Mouse (Mus musculus): ENCODE data around the gene Bloc1s4. TPM values are rescaled to one million over a fixed set of nuclear protein-coding genes. Genes with fewer than 3 reads are reported as not detected.

Bloc1s4 gene
- polyA plus RNA-seq, 1 experiment: 31.0 TPM

GRCm38 (mm10) chr5:36730689-36731088 is 17.8 kb downstream of the Bloc1s4 start:
- Histone ChIP-seq H3K4me3 (ENCODE audit: low read depth, low read length) (no peak overlapping the region), H3K36me3 (ENCODE audit: control insufficient read depth, insufficient read depth, low read length) (no peaks in the 10 kb centered on the region), H3K27me3 (ENCODE audit: control insufficient read depth, insufficient read depth, low read length) (no peaks in the 10 kb centered on the region), H3K27ac (ENCODE audit: insufficient read depth, low read depth, low read length) (peak overlapping the region; percentile 82), H3K4me1 (ENCODE audit: control insufficient read depth, insufficient read depth, insufficient read length, low read length) (peaks cover 50% of the 10 kb centered on the region)
- no peak for TF ChIP-seq CTCF (IDR thresholded peaks at IDR 0.05; ENCODE audit: extremely low read depth, insufficient read length, insufficient replicate concordance, low read depth, low read length)
- no peak for TF ChIP-seq POLR2A (IDR thresholded peaks at IDR 0.05; ENCODE audit: low read depth, low read length)
- WGBS: 45% methylated on average over 3 of the region's 3 CpGs

- WGBS: 93% methylated on average over 2 of the region's 2 CpGs
- Histone ChIP-seq H3K27me3 (ENCODE audit: control insufficient read depth, insufficient read depth, low read length) (no peaks in the 10 kb centered on the region), H3K27ac (ENCODE audit: insufficient read depth, low read depth, low read length) (peak overlapping the region; percentile 82; the same call in 1 of the 2 replicates), H3K4me1 (ENCODE audit: control insufficient read depth, insufficient read depth, insufficient read length, low read length) (peaks cover 50% of the 10 kb centered on the region), H3K36me3 (ENCODE audit: control insufficient read depth, insufficient read depth, low read length) (no peaks in the 10 kb centered on the region), H3K4me3 (ENCODE audit: low read depth, low read length) (no peak overlapping the region)
- no peak for TF ChIP-seq POLR2A (IDR thresholded peaks at IDR 0.05; ENCODE audit: low read depth, low read length)
- TF ChIP-seq CTCF (IDR thresholded peaks at IDR 0.05; ENCODE audit: extremely low read depth, insufficient read length, insufficient replicate concordance, low read depth, low read length): no peak
Measured at GRCm38 (mm10) chr5:36729923-36730322, 18.5 kb downstream of the Bloc1s4 start.

GRCm38 (mm10) chr5:36729086-36729473 is 19.4 kb downstream of the Bloc1s4 start:
- 71% methylated on average over 4 of the region's 4 CpGs for WGBS
- H3K4me3 ChIP-seq (ENCODE audit: low read depth, low read length): peak overlapping the region; percentile 15
- peak overlapping the region; percentile 82 for H3K27ac ChIP-seq (ENCODE audit: insufficient read depth, low read depth, low read length)
- H3K4me1 ChIP-seq (ENCODE audit: control insufficient read depth, insufficient read depth, insufficient read length, low read length): peaks cover 51% of the 10 kb centered on the region
- TF ChIP-seq CTCF (IDR thresholded peaks at IDR 0.05; ENCODE audit: extremely low read depth, insufficient read length, insufficient replicate concordance, low read depth, low read length) (no peak), POLR2A (IDR thresholded peaks at IDR 0.05; ENCODE audit: low read depth, low read length) (no peak)
- no peaks in the 10 kb centered on the region for H3K27me3 ChIP-seq (ENCODE audit: control insufficient read depth, insufficient read depth, low read length)
- H3K36me3 ChIP-seq (ENCODE audit: control insufficient read depth, insufficient read depth, low read length): no peaks in the 10 kb centered on the region

GRCm38 (mm10) chr5:36728403-36729085 is 19.9 kb downstream of the Bloc1s4 start:
- Histone ChIP-seq H3K36me3 (ENCODE audit: control insufficient read depth, insufficient read depth, low read length) (no peaks in the 10 kb centered on the region), H3K27ac (ENCODE audit: insufficient read depth, low read depth, low read length) (peak overlapping the region; percentile 82), H3K4me3 (ENCODE audit: low read depth, low read length) (peak overlapping the region; percentile 15), H3K27me3 (ENCODE audit: control insufficient read depth, insufficient read depth, low read length) (no peaks in the 10 kb centered on the region), H3K4me1 (ENCODE audit: control insufficient read depth, insufficient read depth, insufficient read length, low read length) (peaks cover 53% of the 10 kb centered on the region)
- 53% methylated on average over 8 of the region's 8 CpGs for WGBS
- TF ChIP-seq CTCF (IDR thresholded peaks at IDR 0.05; ENCODE audit: extremely low read depth, insufficient read length, insufficient replicate concordance, low read depth, low read length) (no peak), POLR2A (IDR thresholded peaks at IDR 0.05; ENCODE audit: low read depth, low read length) (no peak)

GRCm38 (mm10) chr5:36727776-36728175 is 20.7 kb downstream of the Bloc1s4 start:
- 76% methylated on average over 7 of the region's 7 CpGs for WGBS
- Histone ChIP-seq H3K36me3 (ENCODE audit: control insufficient read depth, insufficient read depth, low read length) (no peaks in the 10 kb centered on the region), H3K4me1 (ENCODE audit: control insufficient read depth, insufficient read depth, insufficient read length, low read length) (peaks cover 55% of the 10 kb centered on the region), H3K27ac (ENCODE audit: insufficient read depth, low read depth, low read length) (peak overlapping the region; percentile 82; the same call in 1 of the 2 replicates), H3K27me3 (ENCODE audit: control insufficient read depth, insufficient read depth, low read length) (no peaks in the 10 kb centered on the region), H3K4me3 (ENCODE audit: low read depth, low read length) (no peak overlapping the region)
- TF ChIP-seq CTCF (IDR thresholded peaks at IDR 0.05; ENCODE audit: extremely low read depth, insufficient read length, insufficient replicate concordance, low read depth, low read length) (no peak), POLR2A (IDR thresholded peaks at IDR 0.05; ENCODE audit: low read depth, low read length) (no peak)

GRCm38 (mm10) chr5:36727136-36727535 is 21.3 kb downstream of the Bloc1s4 start:
- no peak for TF ChIP-seq POLR2A (IDR thresholded peaks at IDR 0.05; ENCODE audit: low read depth, low read length)
- no peak for TF ChIP-seq CTCF (IDR thresholded peaks at IDR 0.05; ENCODE audit: extremely low read depth, insufficient read length, insufficient replicate concordance, low read depth, low read length)
- Histone ChIP-seq H3K27ac (ENCODE audit: insufficient read depth, low read depth, low read length) (peak overlapping the region; percentile 82), H3K4me1 (ENCODE audit: control insufficient read depth, insufficient read depth, insufficient read length, low read length) (peaks cover 62% of the 10 kb centered on the region), H3K4me3 (ENCODE audit: low read depth, low read length) (no peak overlapping the region), H3K36me3 (ENCODE audit: control insufficient read depth, insufficient read depth, low read length) (no peaks in the 10 kb centered on the region), H3K27me3 (ENCODE audit: control insufficient read depth, insufficient read depth, low read length) (no peaks in the 10 kb centered on the region)
- WGBS: 23% methylated on average over 2 of the region's 2 CpGs

GRCm38 (mm10) chr5:36726387-36726801 is 22.1 kb downstream of the Bloc1s4 start:
- TF ChIP-seq CTCF (IDR thresholded peaks at IDR 0.05; ENCODE audit: extremely low read depth, insufficient read length, insufficient replicate concordance, low read depth, low read length): no peak
- TF ChIP-seq POLR2A (IDR thresholded peaks at IDR 0.05; ENCODE audit: low read depth, low read length): no peak
- Histone ChIP-seq H3K27me3 (ENCODE audit: control insufficient read depth, insufficient read depth, low read length) (no peaks in the 10 kb centered on the region), H3K4me1 (ENCODE audit: control insufficient read depth, insufficient read depth, insufficient read length, low read length) (peaks cover 65% of the 10 kb centered on the region), H3K4me3 (ENCODE audit: low read depth, low read length) (peak overlapping the region; percentile 27), H3K36me3 (ENCODE audit: control insufficient read depth, insufficient read depth, low read length) (no peaks in the 10 kb centered on the region), H3K27ac (ENCODE audit: insufficient read depth, low read depth, low read length) (peak overlapping the region; percentile 86)
- WGBS: 9% methylated on average over 9 of the region's 9 CpGs

Measured in small intestine, adult 2 months (tissue).